Mouse (Mus musculus) G1E (cell line): ENCODE measurements around the gene Amhr2. TPM values are rescaled to one million over a fixed set of nuclear protein-coding genes. Genes with fewer than 3 reads are reported as not detected.

Source experiments
- ATAC-seq: 2 replicates; pipeline ENCODE4 v1.8.0; 2016; ENCODE audit warnings: mild to moderate bottlenecking; ENCODE audit not compliant: insufficient number of reproducible peaks, poor library complexity, low FRiP score, severe bottlenecking; ENCODE audit errors: extremely low read depth
- DNase-seq: peaks from one replicate; pipeline ENCODE4 v3.0.0; 2012; ENCODE audit warnings: low spot score
- H3K27me3 ChIP-seq: 2 replicates; pipeline ENCODE4 v1.6.1; 2012; ENCODE audit warnings: mild to moderate bottlenecking, low read length, inconsistent platforms; ENCODE audit not compliant: insufficient read depth
- H3K36me3 ChIP-seq: replicated peaks from 2 replicates; pipeline ENCODE3; 2012; ENCODE audit warnings: mild to moderate bottlenecking, inconsistent platforms
- H3K4me1 ChIP-seq: 2 replicates; pipeline ENCODE4 v1.6.1; 2012; ENCODE audit warnings: low read depth, low read length, inconsistent platforms, mixed read lengths; ENCODE audit not compliant: insufficient read depth
- H3K4me3 ChIP-seq: 2 replicates; pipeline ENCODE4 v1.5.1; 2012; ENCODE audit warnings: low read depth, mild to moderate bottlenecking, inconsistent platforms, low read length, moderate library complexity, mixed read lengths
- H3K9me3 ChIP-seq: replicated peaks from 2 replicates; pipeline ENCODE4 v1.6.1; 2012; ENCODE audit warnings: inconsistent platforms
- CTCF ChIP-seq: IDR thresholded peaks from 2 replicates; pipeline ENCODE4 v1.5.1; 2012; ENCODE audit warnings: low read depth, low read length, inconsistent platforms, mixed read lengths
- GATA1 ChIP-seq: IDR thresholded peaks from 2 replicates; pipeline ENCODE4 v1.6.1; 2012; ENCODE audit warnings: borderline replicate concordance, low read length, inconsistent platforms, mixed read lengths
- GATA2 ChIP-seq: IDR thresholded peaks from 2 replicates; pipeline ENCODE4 v1.6.1; 2012; ENCODE audit warnings: low read depth, low read length, inconsistent platforms, borderline replicate concordance
- POLR2AphosphoS5 ChIP-seq: IDR thresholded peaks from 2 replicates; pipeline ENCODE4 v1.6.1; 2012; ENCODE audit warnings: low read depth, low read length, inconsistent platforms; ENCODE audit not compliant: insufficient replicate concordance
- TAL1 ChIP-seq: conservative IDR thresholded peaks from 2 replicates; pipeline ENCODE4 v1.6.1; 2012; ENCODE audit warnings: low read depth, low read length, inconsistent platforms, mixed read lengths
- polyA plus RNA-seq: library from polyadenylated mRNA; stranded (reverse); fragments of >175 nt; gene quantifications from 2 replicates; pipeline ENCODE4 v1.2.3, GENCODE M21; 2012
- total RNA-seq, 2 experiments: library from RNA; stranded (forward) in 1 of 2; stranded (reverse) in 1 of 2; fragments of 200-1000 nt in 1 of 2; fragments of >200 nt in 1 of 2; fragmentation: Nextera tagmentation in 1 of 2; gene quantifications; 2 replicates each; pipeline ENCODE4 v1.2.3; 2014 to 2017

Amhr2 gene
- total RNA-seq (2014; fragmentation: Nextera tagmentation) (not detected in 2 replicates), total RNA-seq (2017) (not detected in 2 replicates), polyA plus RNA-seq (not detected in 2 replicates)

DNA sequence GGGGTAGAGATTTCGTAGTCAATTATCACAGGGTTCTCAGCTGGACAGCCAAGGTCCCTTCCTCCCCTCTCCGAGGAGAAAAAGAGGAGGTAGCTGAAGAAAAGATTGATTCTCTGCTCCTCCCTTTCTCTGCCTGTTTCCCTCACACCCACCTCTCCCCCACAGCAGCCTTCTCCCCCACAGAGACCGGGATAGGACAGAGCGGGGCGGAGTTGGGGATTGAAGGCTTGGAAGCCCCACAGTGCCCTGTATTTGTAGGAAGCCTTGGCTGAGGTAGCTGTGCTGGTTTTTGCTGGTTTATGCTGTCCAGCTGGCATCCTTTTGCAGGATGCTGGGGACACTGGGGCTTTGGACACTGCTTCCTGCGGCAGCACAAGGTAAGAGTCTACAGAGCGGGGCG lies at the start of gene Amhr2:
TSS of gene Amhr2 (plus strand) at position 222 of the 400 bp plus-strand sequence.
- TF ChIP-seq POLR2AphosphoS5, result no peak
- TF ChIP-seq GATA1, result no peak
- TF ChIP-seq GATA2, result no peak
- TF ChIP-seq TAL1, result no peak
- TF ChIP-seq CTCF, result no peak
- H3K4me3 ChIP-seq, result no peak within 1 kb of the TSS
- peaks cover 41% of the 10 kb centered on the region for H3K27me3 ChIP-seq
- H3K36me3 ChIP-seq, result no peaks in the 10 kb centered on the region
- H3K4me1 ChIP-seq, result peaks cover 8% of the 10 kb centered on the region
- H3K9me3 ChIP-seq, result no peaks in the 10 kb centered on the region
- DNase-seq (no peak), ATAC-seq (no peak)

DNA sequence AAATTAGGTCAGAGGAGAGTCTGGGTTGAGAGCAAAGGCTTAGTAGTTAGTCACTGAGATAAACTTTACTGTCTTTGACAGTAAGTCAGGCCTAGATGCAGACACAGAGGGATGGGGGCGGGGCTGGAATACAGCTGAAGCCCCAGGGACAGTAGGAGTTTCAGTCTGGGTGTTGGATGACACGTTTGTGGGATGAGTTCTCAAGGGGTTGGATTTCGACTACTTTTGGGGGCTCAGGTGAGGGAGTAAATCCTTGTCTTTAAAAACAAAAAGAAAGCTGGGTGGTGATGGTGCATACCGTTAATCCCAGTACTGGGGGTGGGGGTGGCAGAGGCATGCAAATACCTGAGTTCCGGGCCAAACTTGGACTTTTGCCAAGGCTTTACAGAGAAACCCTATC lies 46.5 kb upstream of the Amhr2 start:
- H3K27me3 ChIP-seq, result no peaks in the 10 kb centered on the region
- TF ChIP-seq GATA2 (no peak), POLR2AphosphoS5 (no peak), GATA1 (no peak), CTCF (no peak), TAL1 (no peak)
- peaks cover 65% of the 10 kb centered on the region for H3K4me1 ChIP-seq
- H3K9me3 ChIP-seq, result no peaks in the 10 kb centered on the region
- H3K36me3 ChIP-seq, result no peaks in the 10 kb centered on the region
- ATAC-seq (no peak), DNase-seq (no peak)
- H3K4me3 ChIP-seq, result peak overlapping the region; percentile 74

DNA sequence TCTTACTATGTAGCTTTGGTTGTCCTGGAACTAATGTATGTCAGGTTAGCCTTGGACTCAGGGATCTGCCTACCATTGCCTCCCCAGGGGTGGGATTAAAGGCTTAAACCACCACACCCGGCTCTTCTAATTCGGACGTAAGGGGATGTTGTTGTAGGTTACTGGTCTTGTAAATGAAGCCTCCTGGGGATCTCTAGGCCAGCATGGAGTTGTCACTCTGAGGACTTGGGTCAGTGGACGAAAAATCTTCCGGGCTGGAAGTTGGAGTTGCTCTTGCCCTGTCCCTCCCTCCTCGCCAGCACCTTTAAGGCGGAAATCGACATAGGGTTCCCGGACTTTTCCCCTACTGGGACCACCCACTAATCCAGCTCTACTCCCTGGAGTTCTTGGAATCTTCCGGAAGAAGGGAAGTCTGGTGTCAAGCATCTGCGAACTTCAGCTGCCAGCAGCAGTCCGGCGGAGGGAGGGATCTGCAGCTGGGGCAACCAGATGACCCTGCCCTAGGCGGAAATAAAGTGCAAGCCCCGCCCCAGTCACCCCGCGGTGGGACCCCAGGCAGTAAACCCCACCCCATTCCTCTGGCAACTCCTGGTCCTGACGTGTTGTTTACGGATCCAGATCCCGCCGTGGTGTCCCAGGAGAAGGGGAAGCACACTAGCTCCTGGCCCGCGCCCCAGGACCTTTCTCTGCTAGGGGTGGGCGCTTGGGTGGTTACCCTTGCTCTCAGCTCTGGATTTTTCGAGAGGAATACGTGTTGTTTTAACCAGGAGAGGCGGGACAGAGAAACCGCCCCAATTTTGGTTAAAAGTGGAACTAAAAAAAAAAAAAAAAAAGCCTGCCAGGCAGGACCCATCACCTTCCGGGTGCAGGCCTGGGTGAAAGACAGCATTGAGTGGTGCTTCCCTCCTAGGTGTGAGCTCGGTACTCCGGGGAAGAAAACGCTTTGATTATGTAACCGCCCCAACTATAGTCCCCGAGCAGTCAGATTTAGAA lies 45.6 kb upstream of the Amhr2 start:
- Histone ChIP-seq H3K36me3 (no peaks in the 10 kb centered on the region), H3K4me1 (peaks cover 60% of the 10 kb centered on the region), H3K27me3 (no peaks in the 10 kb centered on the region), H3K4me3 (peak overlapping the region; percentile 74), H3K9me3 (no peaks in the 10 kb centered on the region)
- DNase-seq (peak; percentile 83), ATAC-seq (peak; percentile 78)
- TF ChIP-seq GATA2 (no peak), TAL1 (no peak), CTCF (no peak), GATA1 (no peak), POLR2AphosphoS5 (no peak)

DNA sequence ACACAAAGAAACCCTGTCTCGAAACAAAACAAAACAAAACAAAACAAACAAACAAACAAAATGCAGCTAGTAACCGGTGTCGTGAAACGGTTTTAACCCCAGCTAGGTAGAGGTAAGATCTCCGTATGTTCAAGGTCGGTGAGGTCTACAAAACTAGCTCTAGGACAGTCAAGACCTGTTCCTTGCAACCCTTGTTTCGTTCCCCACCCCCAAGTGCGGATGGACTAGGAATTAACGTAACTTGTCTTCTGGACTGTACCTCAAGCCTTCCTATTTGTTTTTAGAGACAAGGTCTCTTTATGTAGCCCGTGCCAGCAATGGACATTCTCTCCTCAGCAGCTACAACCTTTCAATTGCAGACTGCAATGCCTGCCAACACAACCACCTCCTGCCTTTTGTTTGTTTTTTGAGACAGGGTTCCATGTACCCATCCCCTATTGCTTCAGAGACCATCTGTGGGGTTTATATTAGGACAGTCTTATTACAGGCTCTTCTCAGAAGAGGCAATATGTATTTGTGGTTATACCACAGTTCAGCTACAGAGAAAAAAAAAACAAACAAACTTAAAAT lies 44.6 kb upstream of the Amhr2 start:
- ATAC-seq, result no peak
- Histone ChIP-seq H3K4me3 (peak overlapping the region; percentile 74; the same call in 1 of the 2 replicates), H3K4me1 (peaks cover 58% of the 10 kb centered on the region)

DNA sequence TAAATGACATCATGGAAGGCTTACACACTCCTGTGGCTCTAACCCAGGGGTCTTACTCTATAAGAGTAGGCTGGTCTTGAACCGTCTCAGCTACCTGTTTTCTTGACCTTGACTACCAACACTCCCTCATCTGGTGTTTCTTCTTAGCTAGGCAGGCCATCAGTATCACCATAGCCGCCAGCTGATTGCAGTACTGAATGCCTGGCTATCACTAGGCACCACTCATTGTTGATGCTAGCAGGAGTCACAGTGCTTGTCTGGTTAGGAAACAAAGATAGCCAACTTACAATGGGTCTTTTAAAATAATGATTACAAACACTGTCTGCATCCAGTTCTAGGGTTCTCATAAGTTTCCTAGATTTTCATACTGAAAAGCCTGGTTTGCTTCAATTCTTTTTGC lies 43.9 kb upstream of the Amhr2 start:
- no peaks in the 10 kb centered on the region for H3K27me3 ChIP-seq
- ATAC-seq (no peak), DNase-seq (no peak)
- H3K4me1 ChIP-seq, result peaks cover 51% of the 10 kb centered on the region
- no peaks in the 10 kb centered on the region for H3K9me3 ChIP-seq
- TF ChIP-seq CTCF (no peak), POLR2AphosphoS5 (no peak), GATA2 (no peak), GATA1 (no peak), TAL1 (no peak)
- no peak overlapping the region for H3K4me3 ChIP-seq
- no peaks in the 10 kb centered on the region for H3K36me3 ChIP-seq

More for the DNA sequence above, 44.6 kb upstream of the Amhr2 start:
- H3K36me3 ChIP-seq, result no peaks in the 10 kb centered on the region
- DNase-seq, result no peak
- TF ChIP-seq CTCF (no peak), POLR2AphosphoS5 (no peak), TAL1 (no peak), GATA1 (no peak), GATA2 (no peak)
- H3K9me3 ChIP-seq, result no peaks in the 10 kb centered on the region
- no peaks in the 10 kb centered on the region for H3K27me3 ChIP-seq

DNA sequence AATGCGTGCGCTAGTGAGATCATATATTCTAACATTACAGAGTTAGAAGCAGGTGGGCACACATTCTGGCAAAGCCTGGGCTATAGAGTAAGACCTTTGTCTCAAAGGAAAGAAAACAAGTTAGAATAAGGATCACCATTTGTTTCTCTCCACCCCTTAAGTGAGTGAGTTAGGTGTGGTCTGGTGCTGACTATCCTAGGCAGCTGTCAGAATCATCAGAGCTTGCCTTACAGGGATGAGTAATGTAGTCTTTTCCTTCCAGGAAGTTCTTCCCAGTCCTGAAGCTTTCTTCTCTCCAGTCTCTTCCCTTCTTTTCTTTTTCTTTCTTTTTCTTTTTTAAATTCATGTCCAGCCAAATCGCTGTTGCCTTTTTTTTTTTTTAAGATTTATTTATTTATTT lies 43.0 kb upstream of the Amhr2 start:
- no peak for DNase-seq
- no peak overlapping the region for H3K4me3 ChIP-seq
- no peaks in the 10 kb centered on the region for H3K27me3 ChIP-seq
- peaks cover 47% of the 10 kb centered on the region for H3K4me1 ChIP-seq
- H3K9me3 ChIP-seq, result no peaks in the 10 kb centered on the region
- no peak for TF ChIP-seq POLR2AphosphoS5
- no peak for TF ChIP-seq GATA1
- ATAC-seq, result no peak
- peaks cover 2% of the 10 kb centered on the region for H3K36me3 ChIP-seq
